Mouse (Mus musculus): Measurements from ENCODE around the gene Cysrt1. TPM values are rescaled to one million over a fixed set of nuclear protein-coding genes. Genes with fewer than 3 reads are reported as not detected.

Gene Cysrt1
- polyA plus RNA-seq, 1 experiment from 2014 or later, result 0.49 TPM

GRCm38 (mm10) chr2:25194486-25195171, 47.6 kb downstream of the Cysrt1 start:
- Histone ChIP-seq H3K4me2 (replicated peaks; ENCODE audit: low read depth, low read length) (peak overlapping the region; percentile 36; the same call in 1 of the 2 replicates), H3K4me1 (ENCODE audit: control insufficient read depth, insufficient read depth, low read length) (peaks cover 14% of the 10 kb centered on the region; the same call in 1 of the 2 replicates), H3K27me3 (ENCODE audit: control insufficient read depth, insufficient read depth, low read length) (0 out of 2 replicates have a peak, but pooled peaks cover 8% of the 10 kb centered on the region), H3K9ac (replicated peaks; ENCODE audit: low read depth, low read length) (no peak overlapping the region; the same call in 1 of the 2 replicates), H3K36me3 (ENCODE audit: control insufficient read depth, insufficient read depth, low read length) (peaks cover 7% of the 10 kb centered on the region), H3K9me3 (ENCODE audit: control insufficient read depth, low read depth, low read length) (no peaks in the 10 kb centered on the region), H3K4me3 (ENCODE audit: low read depth, low read length) (no peak overlapping the region), H3K27ac (ENCODE audit: low read length) (no peak overlapping the region; the same call in 1 of the 2 replicates)
- 84% methylated on average over 17 of the region's 17 CpGs for WGBS
- no peak for ATAC-seq (ENCODE audit: insufficient number of reproducible peaks, insufficient read depth, low FRiP score, low read depth)

DNA sequence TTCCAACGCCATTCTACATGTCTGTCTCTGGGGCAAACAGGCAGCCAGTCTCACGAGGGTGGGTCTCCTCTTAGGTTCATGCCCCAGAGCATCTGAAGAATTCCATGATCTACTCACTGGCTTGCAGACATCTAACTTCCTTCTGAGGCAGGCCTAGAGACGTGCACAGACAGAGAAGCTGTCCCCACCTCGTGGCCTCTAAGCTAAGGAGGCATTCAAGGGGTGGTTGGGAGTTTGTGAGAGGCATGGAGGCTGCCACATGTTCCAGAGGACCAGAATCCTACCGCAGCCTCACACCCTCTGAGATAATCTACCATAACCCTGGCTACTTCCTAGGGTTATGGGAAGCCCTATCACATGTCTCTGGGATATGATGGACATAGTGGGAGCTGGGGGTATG, 48.2 kb downstream of the Cysrt1 start:
- ATAC-seq (ENCODE audit: insufficient number of reproducible peaks, insufficient read depth, low FRiP score, low read depth), result no peak
- Histone ChIP-seq H3K27me3 (ENCODE audit: control insufficient read depth, insufficient read depth, low read length) (0 out of 2 replicates have a peak, but pooled peaks cover 8% of the 10 kb centered on the region), H3K4me2 (replicated peaks; ENCODE audit: low read depth, low read length) (no peak overlapping the region), H3K27ac (ENCODE audit: low read length) (no peak overlapping the region), H3K4me3 (ENCODE audit: low read depth, low read length) (no peak overlapping the region), H3K36me3 (ENCODE audit: control insufficient read depth, insufficient read depth, low read length) (peaks cover under 1% of the 10 kb centered on the region; the same call in 1 of the 2 replicates), H3K9me3 (ENCODE audit: control insufficient read depth, low read depth, low read length) (no peaks in the 10 kb centered on the region), H3K9ac (replicated peaks; ENCODE audit: low read depth, low read length) (no peak overlapping the region), H3K4me1 (ENCODE audit: control insufficient read depth, insufficient read depth, low read length) (peaks cover 14% of the 10 kb centered on the region; the same call in 1 of the 2 replicates)
- WGBS, result 79% methylated on average over 5 of the region's 5 CpGs

GRCm38 (mm10) chr2:25193330-25193770, 48.9 kb downstream of the Cysrt1 start:
- Histone ChIP-seq H3K27me3 (ENCODE audit: control insufficient read depth, insufficient read depth, low read length) (0 out of 2 replicates have a peak, but pooled peaks cover 8% of the 10 kb centered on the region), H3K9me3 (ENCODE audit: control insufficient read depth, low read depth, low read length) (no peaks in the 10 kb centered on the region), H3K4me3 (ENCODE audit: low read depth, low read length) (no peak overlapping the region), H3K9ac (replicated peaks; ENCODE audit: low read depth, low read length) (no peak overlapping the region), H3K4me2 (replicated peaks; ENCODE audit: low read depth, low read length) (peak overlapping the region; percentile 8; the same call in 1 of the 2 replicates), H3K27ac (ENCODE audit: low read length) (no peak overlapping the region), H3K4me1 (ENCODE audit: control insufficient read depth, insufficient read depth, low read length) (peaks cover 14% of the 10 kb centered on the region; the same call in 1 of the 2 replicates), H3K36me3 (ENCODE audit: control insufficient read depth, insufficient read depth, low read length) (no peaks in the 10 kb centered on the region; the same call in 1 of the 2 replicates)
- under 1% methylated on average over 6 of the region's 6 CpGs for WGBS
- peak; percentile 76 for ATAC-seq (ENCODE audit: insufficient number of reproducible peaks, insufficient read depth, low FRiP score, low read depth)

Other genes with a start within 250 kb of the Cysrt1 start
- gene Nsmf, start 188.1 kb downstream of the Cysrt1 start, polyA plus RNA-seq (2014; fragmentation: Nextera tagmentation; extraction: Ambion mirVana), result 59.5 and 60.3 TPM in 2 replicates
- 0.26 and 0.53 TPM in 2 replicates for gene Entpd8, start 162.1 kb downstream of the Cysrt1 start, polyA plus RNA-seq (2014; fragmentation: Nextera tagmentation; extraction: Ambion mirVana)
- gene Noxa1, start 147.3 kb downstream of the Cysrt1 start, polyA plus RNA-seq (2014; fragmentation: Nextera tagmentation; extraction: Ambion mirVana), result 2.3 and 5.0 TPM in 2 replicates
- 8.0 and 8.9 TPM in 2 replicates for gene Nrarp, start 61.7 kb downstream of the Cysrt1 start, polyA plus RNA-seq (2014; fragmentation: Nextera tagmentation; extraction: Ambion mirVana)
- gene Tor4a, start 45.6 kb downstream of the Cysrt1 start, polyA plus RNA-seq (2014; fragmentation: Nextera tagmentation; extraction: Ambion mirVana), result 12.8 and 15.8 TPM in 2 replicates
- 102 TPM in 2 replicates for gene Nelfb, start 31.0 kb downstream of the Cysrt1 start, polyA plus RNA-seq (2014; fragmentation: Nextera tagmentation; extraction: Ambion mirVana)
- not detected in 2 replicates for gene Stpg3, start 27.8 kb downstream of the Cysrt1 start, polyA plus RNA-seq (2014; fragmentation: Nextera tagmentation; extraction: Ambion mirVana)
- gene Fam166a, start 23.7 kb downstream of the Cysrt1 start, polyA plus RNA-seq (2014; fragmentation: Nextera tagmentation; extraction: Ambion mirVana), result not detected in 2 replicates
- 512 and 519 TPM in 2 replicates for gene Tubb4b, start 17.8 kb downstream of the Cysrt1 start, polyA plus RNA-seq (2014; fragmentation: Nextera tagmentation; extraction: Ambion mirVana)
- gene Slc34a3, start 8.1 kb downstream of the Cysrt1 start, polyA plus RNA-seq (2014; fragmentation: Nextera tagmentation; extraction: Ambion mirVana), result 0.14 TPM in 1 of 2 replicates, not detected in the other
- gene Rnf224, start 5.7 kb downstream of the Cysrt1 start, polyA plus RNA-seq (2014; fragmentation: Nextera tagmentation; extraction: Ambion mirVana), result not detected in 2 replicates
- 10.9 and 11.9 TPM in 2 replicates for gene Rnf208, start 197 bp downstream of the Cysrt1 start, polyA plus RNA-seq (2014; fragmentation: Nextera tagmentation; extraction: Ambion mirVana)
- 5.9 and 8.5 TPM in 2 replicates for gene AL732309.1, start 4.4 kb upstream of the Cysrt1 start, polyA plus RNA-seq (2014; fragmentation: Nextera tagmentation; extraction: Ambion mirVana)
- gene Tmem203, start 13.0 kb upstream of the Cysrt1 start, polyA plus RNA-seq (2014; fragmentation: Nextera tagmentation; extraction: Ambion mirVana), result 14.7 and 16.8 TPM in 2 replicates
- gene Tprn, start 20.2 kb upstream of the Cysrt1 start, polyA plus RNA-seq (2014; fragmentation: Nextera tagmentation; extraction: Ambion mirVana), result 6.2 and 8.5 TPM in 2 replicates
- 241 and 246 TPM in 2 replicates for gene Ssna1, start 30.0 kb upstream of the Cysrt1 start, polyA plus RNA-seq (2014; fragmentation: Nextera tagmentation; extraction: Ambion mirVana)
- 108 and 116 TPM in 2 replicates for gene Anapc2, start 30.0 kb upstream of the Cysrt1 start, polyA plus RNA-seq (2014; fragmentation: Nextera tagmentation; extraction: Ambion mirVana)
- gene Tmem210, start 45.7 kb upstream of the Cysrt1 start, polyA plus RNA-seq (2014; fragmentation: Nextera tagmentation; extraction: Ambion mirVana), result not detected in 2 replicates
- gene Lrrc26, start 47.5 kb upstream of the Cysrt1 start, polyA plus RNA-seq (2014; fragmentation: Nextera tagmentation; extraction: Ambion mirVana), result 1.9 and 3.4 TPM in 2 replicates
- gene Grin1, start 76.7 kb upstream of the Cysrt1 start, polyA plus RNA-seq (2014; fragmentation: Nextera tagmentation; extraction: Ambion mirVana), result 1.8 and 3.2 TPM in 2 replicates
- gene Man1b1, start 89.9 kb upstream of the Cysrt1 start, polyA plus RNA-seq (2014; fragmentation: Nextera tagmentation; extraction: Ambion mirVana), result 98.7 and 111 TPM in 2 replicates
- gene Dpp7, start 113.9 kb upstream of the Cysrt1 start, polyA plus RNA-seq (2014; fragmentation: Nextera tagmentation; extraction: Ambion mirVana), result 16.8 and 19.5 TPM in 2 replicates
- 21.9 and 27.2 TPM in 2 replicates for gene Uap1l1, start 123.2 kb upstream of the Cysrt1 start, polyA plus RNA-seq (2014; fragmentation: Nextera tagmentation; extraction: Ambion mirVana)
- gene Sapcd2, start 129.9 kb upstream of the Cysrt1 start, polyA plus RNA-seq (2014; fragmentation: Nextera tagmentation; extraction: Ambion mirVana), result 31.3 and 36.4 TPM in 2 replicates
- gene Entpd2, start 153.4 kb upstream of the Cysrt1 start, polyA plus RNA-seq (2014; fragmentation: Nextera tagmentation; extraction: Ambion mirVana), result 8.0 and 9.0 TPM in 2 replicates
- 48.3 and 53.7 TPM in 2 replicates for gene Npdc1, start 156.9 kb upstream of the Cysrt1 start, polyA plus RNA-seq (2014; fragmentation: Nextera tagmentation; extraction: Ambion mirVana)
- gene Fut7, start 180.8 kb upstream of the Cysrt1 start, polyA plus RNA-seq (2014; fragmentation: Nextera tagmentation; extraction: Ambion mirVana), result 0.12 TPM in 1 of 2 replicates, not detected in the other
- gene Abca2, start 186.3 kb upstream of the Cysrt1 start, polyA plus RNA-seq (2014; fragmentation: Nextera tagmentation; extraction: Ambion mirVana), result 5.4 and 6.4 TPM in 2 replicates
- gene Clic3, start 214.4 kb upstream of the Cysrt1 start, polyA plus RNA-seq (2014; fragmentation: Nextera tagmentation; extraction: Ambion mirVana), result 7.2 and 9.0 TPM in 2 replicates
- gene Paxx, start 218.6 kb upstream of the Cysrt1 start, polyA plus RNA-seq (2014; fragmentation: Nextera tagmentation; extraction: Ambion mirVana), result 30.3 and 34.2 TPM in 2 replicates
- gene Ptgds, start 227.6 kb upstream of the Cysrt1 start, polyA plus RNA-seq (2014; fragmentation: Nextera tagmentation; extraction: Ambion mirVana), result 5.3 and 6.4 TPM in 2 replicates

Data from stomach, embryonic 14.5 days (tissue).